Mouse (Mus musculus): ENCODE data around the gene Macc1. TPM values are rescaled to one million over a fixed set of nuclear protein-coding genes. Genes with fewer than 3 reads are reported as not detected.

Macc1 gene
- total RNA-seq, 2 experiments from 2014 or later = not detected

GRCm38 (mm10) chr12:119511145-119511544, 197.1 kb downstream of the Macc1 start:
- DNase-seq = no peak

Other genes starting within 250 kb of the Macc1 start
- 1 to 10 TPM; 3.2 to 4.2 TPM for gene Itgb8, start 75.5 kb upstream of the Macc1 start, total RNA-seq (2021)